Mouse (Mus musculus) lung, adult 2 months (tissue): ENCODE results near the gene Sdhb.

Experiments used
- CTCF ChIP-seq: fragments of 200-500 bp; IDR thresholded peaks from 2 replicates; pipeline ENCODE4 v1.5.1; 2011; ENCODE audit warnings: mild to moderate bottlenecking, low read length, control low read depth; ENCODE audit not compliant: insufficient read depth
- POLR2A ChIP-seq: fragments of 200-500 bp; IDR thresholded peaks from 2 replicates; pipeline ENCODE4 v1.6.1; 2011; ENCODE audit warnings: low read depth, mild to moderate bottlenecking, control low read depth, low read length, borderline replicate concordance; ENCODE audit errors: extremely low read depth

DNA sequence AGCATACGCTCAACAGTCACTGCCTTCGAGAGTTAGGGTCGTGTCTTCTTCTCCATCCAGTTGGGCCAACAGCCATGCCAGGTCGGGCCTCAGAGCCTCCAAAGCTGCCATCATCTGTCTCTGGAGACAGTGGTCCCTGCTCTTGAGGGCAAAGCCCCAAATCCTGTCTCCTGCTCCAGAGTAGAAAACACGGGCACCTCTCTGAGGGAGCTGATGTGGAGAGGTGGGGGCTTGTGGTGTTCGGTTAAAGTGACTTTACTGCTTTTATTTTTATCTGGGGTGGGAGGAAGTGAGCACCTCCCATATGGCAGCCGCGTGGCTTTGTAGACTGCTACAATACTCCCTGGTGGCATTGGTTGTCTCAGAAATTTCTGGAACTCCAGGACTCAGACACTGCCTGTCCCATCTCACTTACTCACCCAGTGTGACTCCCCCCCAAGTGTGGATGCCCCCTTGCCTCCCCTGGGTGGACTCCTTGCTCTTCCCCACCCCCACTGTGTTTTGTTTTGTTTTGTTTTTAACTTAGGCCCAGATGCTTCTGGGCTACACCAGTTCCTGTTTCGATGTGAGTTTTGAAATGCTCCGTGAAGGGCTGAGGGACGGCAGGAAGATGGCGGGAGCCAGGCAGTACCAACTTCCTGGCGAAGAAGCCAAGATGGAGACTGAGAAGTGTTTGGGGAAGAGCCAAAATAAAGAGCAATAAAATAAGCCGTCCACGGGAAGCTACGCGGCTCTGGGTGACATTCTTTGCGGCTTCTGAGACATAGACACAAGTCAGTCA, 9.0 kb upstream of the Sdhb start:
- TF ChIP-seq CTCF (no peak), POLR2A (no peak)
